Mouse (Mus musculus): ENCODE measurements at regions not wholly inside any gene's neighbourhood (a gene's known extent, or its start where the extent isn't known, plus 50 kb on each side); places are given as distances from the start of the nearest gene placed in this dataset.
A peak's percentile ranks its signal among the peaks of the same experiment; 100 is the strongest.

DNA sequence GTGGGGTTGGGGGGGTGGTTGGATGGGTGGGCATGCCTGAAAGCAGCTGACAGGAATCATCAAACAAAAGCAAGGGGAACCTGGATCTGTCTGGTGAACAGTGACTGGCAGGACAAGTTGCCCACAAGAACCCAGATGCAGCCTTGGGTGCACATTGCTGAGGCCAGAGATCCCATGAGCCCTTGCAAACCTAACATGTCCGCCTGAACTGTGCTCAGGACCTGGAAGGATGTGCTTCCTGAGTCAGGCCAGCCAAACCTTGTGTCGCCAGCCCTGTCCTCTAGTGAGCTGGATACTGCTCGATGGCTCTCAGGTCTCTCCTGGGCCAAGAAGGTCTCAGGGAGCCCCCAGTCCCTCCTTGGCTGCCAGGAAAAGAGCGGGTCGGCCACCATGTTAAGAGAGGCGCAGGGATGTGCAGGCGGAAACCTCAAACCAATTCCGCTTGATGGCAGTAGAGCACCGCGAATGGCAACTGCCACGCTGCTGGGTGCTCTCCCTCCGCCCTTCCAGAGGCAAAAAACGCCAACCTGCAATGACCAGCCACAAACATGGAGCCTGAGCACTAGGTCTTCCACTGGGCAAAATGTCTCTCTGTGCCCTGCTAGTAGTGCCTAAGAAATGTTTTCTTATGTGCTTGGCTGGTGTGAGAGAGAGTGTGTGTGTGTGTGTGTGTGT lies 140.2 kb downstream of the Pls3 start:
- DNase-seq, result peak in 1 of 2 experiments; percentile 80

DNA sequence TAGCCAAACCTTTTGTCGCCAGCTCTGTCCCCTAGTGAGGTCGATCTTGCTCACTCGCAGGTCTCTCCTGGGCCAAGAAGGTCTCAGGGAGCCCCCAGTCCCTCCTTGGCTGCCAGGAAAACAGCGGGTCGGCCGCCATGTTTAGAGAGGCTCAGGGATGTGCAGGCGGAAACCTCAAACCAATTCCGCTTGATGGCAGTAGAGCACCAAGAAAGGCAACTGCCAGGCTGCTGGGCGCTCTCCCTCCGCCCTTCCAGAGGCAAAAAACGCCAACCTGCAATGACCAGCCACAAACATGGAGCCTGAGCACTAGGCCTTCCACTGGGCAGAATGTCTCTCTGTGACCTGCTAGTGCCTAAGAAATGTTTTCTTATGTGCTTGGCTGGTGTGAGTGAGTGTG lies 141.3 kb downstream of the Pls3 start:
- peak in 1 of 2 experiments; percentile 94 for DNase-seq

DNA sequence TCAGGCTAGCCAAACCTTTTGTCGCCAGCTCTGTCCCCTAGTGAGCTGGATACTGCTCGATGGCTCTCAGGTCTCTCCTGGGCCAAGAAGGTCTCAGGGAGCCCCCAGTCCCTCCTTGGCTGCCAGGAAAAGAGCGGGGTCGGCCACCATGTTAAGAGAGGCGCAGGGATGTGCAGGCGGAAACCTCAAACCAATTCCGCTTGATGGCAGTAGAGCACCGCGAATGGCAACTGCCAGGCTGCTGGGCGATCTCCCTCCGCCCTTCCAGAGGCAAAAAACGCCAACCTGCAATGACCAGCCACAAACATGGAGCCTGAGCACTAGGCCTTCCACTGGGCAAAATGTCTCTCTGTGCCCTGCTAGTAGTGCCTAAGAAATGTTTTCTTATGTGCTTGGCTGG lies 145.2 kb downstream of the Pls3 start:
- DNase-seq, result peak in 1 of 2 experiments; percentile 84

DNA sequence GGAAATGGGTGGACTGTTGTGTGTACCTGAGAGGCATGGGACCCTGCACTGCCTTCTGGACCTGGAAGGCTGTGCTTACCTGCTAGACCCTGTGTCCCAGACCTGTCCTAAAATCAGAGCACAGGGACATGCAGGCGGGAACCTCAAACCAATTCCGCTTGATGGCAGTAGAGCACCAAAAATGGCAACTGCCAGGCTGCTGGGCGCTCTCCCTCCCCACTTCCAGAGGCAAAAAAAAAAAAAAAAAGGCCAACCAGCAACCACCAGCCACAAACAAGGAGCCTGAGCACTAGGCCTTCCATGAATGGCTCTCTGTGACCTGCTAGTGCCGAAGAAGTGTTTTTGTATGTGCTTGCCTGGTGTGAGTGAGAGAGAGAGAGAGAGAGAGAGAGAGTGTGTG lies 146.5 kb downstream of the Pls3 start:
- DNase-seq, result peak in 1 of 2 experiments; percentile 83

DNA sequence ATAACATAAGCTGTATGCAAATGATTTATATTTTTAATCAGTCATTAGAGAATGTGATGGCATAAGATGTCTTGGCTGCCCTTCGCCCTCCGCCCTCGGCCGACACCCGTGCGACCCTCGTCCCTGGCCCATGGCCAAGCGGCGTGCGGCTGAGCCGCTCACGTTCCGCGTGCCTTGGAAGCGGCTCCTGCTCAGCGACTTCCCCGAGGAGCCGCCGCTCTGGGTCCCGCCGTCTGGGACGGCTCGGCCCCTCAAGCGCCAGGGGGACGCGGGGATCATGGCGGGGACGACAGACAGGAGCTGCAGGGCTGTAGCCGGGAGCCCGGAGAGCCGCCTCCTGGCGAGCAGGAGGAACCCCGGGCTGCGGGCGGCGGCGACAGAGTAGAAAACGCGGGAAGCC lies 145.5 kb upstream of the Rab39b start:
- DNase-seq, result peak in 1 of 2 experiments; percentile 22

DNA sequence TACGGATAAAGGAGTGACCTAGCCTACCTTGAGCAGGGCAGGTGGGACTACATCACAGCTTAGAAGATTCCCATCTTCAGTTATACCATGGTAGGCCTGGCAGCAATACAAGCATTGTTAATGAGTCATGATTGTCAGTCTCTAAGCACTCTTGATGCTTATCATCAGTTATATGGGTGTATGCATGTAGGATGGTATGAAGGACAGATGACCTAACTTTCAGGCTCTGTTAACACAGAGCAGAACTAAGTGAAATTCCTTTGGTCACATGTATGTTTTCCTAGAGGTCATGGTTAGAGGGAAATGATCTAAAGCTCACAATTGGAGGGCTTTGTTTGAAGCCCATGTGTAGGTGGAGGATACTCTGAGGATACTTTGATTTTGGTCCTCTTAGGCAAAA lies 121.9 kb upstream of the Rab39b start:
- DNase-seq, result no peak

DNA sequence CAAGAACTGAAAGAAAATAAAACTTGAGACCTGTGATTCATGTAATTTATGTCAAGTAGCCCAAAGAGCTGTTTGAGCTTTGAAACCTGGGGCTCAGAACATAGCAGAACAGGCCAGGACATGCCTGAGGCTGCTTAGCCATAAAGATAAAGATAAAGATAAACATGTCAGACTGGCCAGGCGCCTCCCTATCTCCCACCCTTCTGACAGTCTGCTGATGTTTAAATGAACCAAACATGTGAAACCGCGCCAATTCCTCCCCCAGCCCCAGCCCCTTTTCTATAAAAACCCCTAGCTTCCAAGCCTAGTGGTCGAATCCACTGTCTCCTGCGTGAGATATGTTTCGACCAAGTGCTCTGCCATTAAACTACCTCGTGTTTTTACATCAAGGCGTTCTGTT lies 97.2 kb upstream of the Rab39b start:
- DNase-seq, result peak in 1 of 2 experiments; percentile 2

DNA sequence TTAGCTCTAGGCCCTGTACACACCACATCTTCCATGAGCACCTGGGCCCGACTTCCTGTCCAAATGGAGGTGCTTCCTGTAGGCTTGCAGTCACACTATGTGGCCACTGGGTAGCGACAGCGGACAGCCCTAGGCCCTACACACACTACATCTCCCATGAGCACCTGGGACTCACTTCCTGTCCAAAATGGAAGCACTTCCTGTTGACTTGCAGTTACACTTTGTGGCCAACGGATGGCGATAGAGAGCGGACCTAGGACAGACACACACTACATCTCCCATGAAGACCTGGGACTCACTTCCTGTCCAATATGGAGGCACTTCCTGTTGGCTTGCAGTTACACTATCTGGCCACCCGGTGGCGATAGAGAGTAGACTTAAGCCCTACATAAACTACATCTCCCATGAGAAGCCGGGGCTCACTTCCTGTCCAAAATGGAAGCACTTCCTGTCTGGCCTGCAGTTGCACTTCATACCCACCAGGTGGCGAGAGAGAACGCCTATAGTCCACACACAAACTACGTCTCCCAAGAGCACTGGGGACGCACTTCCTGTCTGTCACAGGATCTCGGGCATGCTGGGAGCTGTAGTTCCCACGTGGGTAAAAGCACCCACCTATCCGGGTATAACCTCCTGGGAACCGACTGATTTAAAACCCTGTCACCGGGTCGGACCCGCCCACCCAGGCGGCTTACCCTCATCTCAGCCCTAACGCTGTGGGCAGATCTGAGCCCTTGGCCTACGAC lies 96.1 kb upstream of the Rab39b start:
- peak; percentile 91 to 95 for DNase-seq

DNA sequence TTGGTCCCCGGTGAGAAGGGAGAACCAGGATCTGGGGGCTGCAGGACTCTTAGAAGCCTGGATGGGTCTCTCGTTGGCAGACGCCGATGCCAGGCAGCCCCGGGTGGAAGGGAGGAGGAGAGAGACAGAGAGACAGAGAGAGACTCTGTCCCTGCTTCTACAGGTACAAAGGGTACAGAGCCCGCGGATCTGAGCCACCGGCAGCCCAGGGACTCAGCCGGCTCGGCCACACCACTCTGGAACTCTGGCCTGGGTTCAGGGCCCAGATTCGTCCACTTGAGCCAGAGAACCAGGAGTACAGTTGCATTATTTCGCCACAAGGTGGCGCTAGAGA lies 95.5 kb upstream of the Rab39b start:
- no peak for DNase-seq

DNA sequence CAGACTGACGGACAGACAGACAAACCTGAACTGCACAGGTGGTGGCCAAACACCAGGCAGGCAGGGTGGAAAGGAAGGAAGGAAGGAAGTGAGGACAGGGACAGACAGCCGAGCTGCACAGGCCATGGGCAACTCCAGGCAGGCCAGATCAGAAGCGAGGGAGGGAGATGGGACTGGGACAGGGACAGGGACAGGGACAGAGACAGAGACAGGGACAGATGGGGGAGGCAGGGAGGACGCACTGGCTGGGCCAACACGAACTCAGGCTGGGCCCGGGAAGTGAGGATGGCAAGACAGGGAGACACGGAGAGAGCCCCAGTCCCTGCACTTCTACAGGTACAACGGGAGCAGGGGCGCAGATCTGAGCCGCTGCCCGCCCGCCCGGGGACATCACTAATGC lies 94.9 kb upstream of the Rab39b start:
- DNase-seq, result peak; percentile 32 to 35

DNA sequence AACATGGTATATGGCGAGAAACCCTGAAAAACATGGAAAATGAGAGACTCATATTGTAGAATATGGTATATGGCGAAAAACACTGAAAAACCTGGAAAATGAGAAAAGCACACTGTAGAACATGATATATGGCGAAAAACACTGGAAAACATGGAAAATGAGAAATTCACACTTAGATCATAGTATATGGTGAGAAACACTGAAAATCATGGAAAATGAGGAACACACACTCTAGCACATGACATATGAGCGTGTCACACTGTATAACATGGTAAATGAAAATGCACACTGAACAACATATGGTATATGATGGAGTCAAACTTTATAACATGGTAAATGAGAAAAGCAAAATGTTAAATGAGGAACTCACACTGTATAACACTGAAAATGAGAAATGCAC lies 89.6 kb upstream of the Rab39b start:
- DNase-seq, result no peak

DNA sequence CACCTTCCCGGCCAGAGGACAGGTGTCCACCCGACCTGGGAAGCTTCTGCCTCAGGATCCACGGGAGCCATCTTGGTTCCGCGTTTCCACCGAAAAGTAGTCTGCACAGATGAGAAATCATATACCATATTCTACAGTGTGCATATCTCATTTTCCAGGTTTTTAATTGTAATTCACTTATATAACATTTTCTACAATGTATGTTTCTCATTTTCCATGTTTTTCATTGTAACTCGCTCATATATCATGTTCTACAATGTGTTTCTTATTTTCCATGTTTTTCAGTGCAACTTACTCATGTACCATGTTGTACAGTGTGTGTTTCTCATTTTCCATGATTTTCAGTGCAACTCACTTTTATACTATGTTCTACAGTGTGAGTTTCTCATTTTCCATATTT lies 65.4 kb upstream of the Rab39b start:
- peak in 1 of 2 experiments; percentile 2 for DNase-seq

Measured in cerebellum, postnatal 10 days (tissue).